In the genomic region with DNA sequence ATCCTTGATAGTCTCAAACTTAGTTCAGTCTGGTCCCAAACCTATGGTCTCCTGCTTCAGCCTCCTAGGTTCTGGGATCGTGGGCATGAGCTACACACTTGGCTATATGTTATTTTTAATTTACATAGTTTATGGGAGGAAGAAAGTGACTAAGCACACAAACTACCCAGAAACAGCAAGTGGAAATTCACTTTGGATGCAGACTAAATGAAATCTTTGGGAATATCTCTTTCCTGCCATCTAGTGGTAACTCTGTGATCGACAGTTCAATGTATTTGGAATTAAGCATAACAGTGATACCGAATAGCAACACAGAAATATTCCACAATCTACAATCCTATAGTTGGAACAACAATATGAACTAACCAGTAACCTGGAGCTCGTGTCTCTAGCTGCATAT, we compare ENCODE assay signal across 9 mouse cellular contexts. TPM values are rescaled to one million over a fixed set of nuclear protein-coding genes. Genes with fewer than 3 reads are reported as not detected.
DNase-seq lines count a peak whose midpoint lies in the region; ATAC-seq and TF ChIP-seq lines count a peak whose summit lies in the region.
"Had no signal": no experiment of that assay in that cellular context is flagged by ENCODE, and none has a peak within 500 bp of the region (broad histone marks: within the 10 kb centered on the region; RNA-seq: fewer than 3 reads in every experiment).

No protein-coding gene starts in this region.

- peak; percentile 40 for DNase-seq in left cerebral cortex, adult 11 months (ENCODE audit: low spot score)
- DNase-seq in left cerebral cortex, postnatal 4 days = no peak
- DNase-seq in NIH3T3 (ENCODE audit: low read depth) = peak; percentile 73
- peak; percentile 3 for DNase-seq in lung, postnatal 14 days
- no peak for DNase-seq in thymus, postnatal 36 days
- no peak for DNase-seq in urinary bladder, postnatal 10 days (ENCODE audit: low spot score)

- TF ChIP-seq POLR2A in cortical plate, adult 2 months (IDR thresholded peaks at IDR 0.05; ENCODE audit: extremely low read depth, insufficient read depth, low read length) = no peak

- no peak overlapping the region for H3K4me3 ChIP-seq in cortical plate, adult 2 months (ENCODE audit: insufficient read depth, low read length)
- H3K4me3 ChIP-seq: embryonic facial prominence, embryonic 12.5 days had no signal

- peak; percentile 13; the same call in 1 of the 2 replicates for TF ChIP-seq CTCF in cortical plate, adult 2 months (IDR thresholded peaks at IDR 0.05; ENCODE audit: extremely low read depth, insufficient read depth, low read length)

- intact Hi-C loops in left cerebral cortex, postnatal 4 days (cut with DNase I) = no loop called here

- H3K27ac ChIP-seq in cortical plate, adult 2 months (ENCODE audit: insufficient read depth, low read length) = no peak overlapping the region
- H3K27ac ChIP-seq: embryonic facial prominence, embryonic 12.5 days had no signal

- peaks cover 1% of the 10 kb centered on the region; the same call in 1 of the 2 replicates for H3K4me1 ChIP-seq in cortical plate, adult 2 months (ENCODE audit: control insufficient read depth, insufficient read depth, low read length)
- H3K4me1 ChIP-seq: embryonic facial prominence, embryonic 12.5 days had no signal

- no peak for ATAC-seq in megakaryocyte, adult 5-6 weeks (ENCODE audit: poor library complexity, severe bottlenecking)

RNA-seq across cellular contexts. Expression of gene Slc6a15, which starts 34.6 kb away (rescaled TPM):
- 100 to 1,000 TPM; 142 to 157 TPM for total RNA-seq in left cerebral cortex, postnatal 4 days (2021)
- polyA plus RNA-seq in cortical plate, adult 2 months (2012; rRNA removed) = 29.8 and 32.0 TPM in 2 replicates
- not detected in 2 replicates for total RNA-seq in megakaryocyte, adult 5-6 weeks (2015)
- total RNA-seq in megakaryocyte, adult 5-6 weeks (2017) = 0.04 TPM in 1 of 2 replicates, not detected in the other

Comparison
In these comparisons a context has a peak if more than half of its experiments do, and no peak if none do; other contexts are left out.
1. DNase-seq: peak in left cerebral cortex, adult 11 months (single experiment), NIH3T3 (single experiment) and lung, postnatal 14 days (single experiment); none in left cerebral cortex, postnatal 4 days (single experiment), thymus, postnatal 36 days (0 of 2) and urinary bladder, postnatal 10 days (single experiment).
2. RNA of gene Slc6a15, which starts 34.6 kb away (total RNA-seq): 142 to 157 TPM in left cerebral cortex, postnatal 4 days; 0.04 TPM in megakaryocyte, adult 5-6 weeks; every median in the first group is over 100 times any median in the second.